Mouse (Mus musculus): Measurements from ENCODE around the gene Ap3m1.

Gene Ap3m1

GRCm38 (mm10) chr14:21017871-21018270, 34.4 kb downstream of the Ap3m1 start:
- no peak for DNase-seq (ENCODE audit: low read depth, low spot score)

GRCm38 (mm10) chr14:21013800-21014334, 38.4 kb downstream of the Ap3m1 start:
- no peak for DNase-seq (ENCODE audit: low read depth, low spot score)

- DNase-seq (ENCODE audit: low read depth, low spot score): no peak
These were observed 52.7 kb downstream of the Ap3m1 start for GRCm38 (mm10) chr14:20999617-21000016.

- no peak for DNase-seq (ENCODE audit: low read depth, low spot score)
These were observed 54.8 kb downstream of the Ap3m1 start for GRCm38 (mm10) chr14:20997548-20997947.

GRCm38 (mm10) chr14:20996361-20996760, 55.9 kb downstream of the Ap3m1 start:
- no peak for DNase-seq (ENCODE audit: low read depth, low spot score)

GRCm38 (mm10) chr14:20995497-20995896, 56.8 kb downstream of the Ap3m1 start:
- DNase-seq (ENCODE audit: low read depth, low spot score): no peak

GRCm38 (mm10) chr14:20994475-20994874, 57.8 kb downstream of the Ap3m1 start:
- DNase-seq (ENCODE audit: low read depth, low spot score): no peak

- peak; percentile 5 for DNase-seq (ENCODE audit: low read depth, low spot score)
These were observed 59.1 kb downstream of the Ap3m1 start for GRCm38 (mm10) chr14:20993067-20993691.

GRCm38 (mm10) chr14:20991492-20991891, 60.8 kb downstream of the Ap3m1 start:
- no peak for DNase-seq (ENCODE audit: low read depth, low spot score)

GRCm38 (mm10) chr14:20985482-20985881, 66.8 kb downstream of the Ap3m1 start:
- DNase-seq (ENCODE audit: low read depth, low spot score): no peak

- no peak for DNase-seq (ENCODE audit: low read depth, low spot score)
These were observed 68.5 kb downstream of the Ap3m1 start for GRCm38 (mm10) chr14:20983832-20984231.

All from WW6 (cell line).